Mouse (Mus musculus) large intestine, adult 2 months (tissue): ENCODE results near the gene Magix. TPM values are rescaled to one million over a fixed set of nuclear protein-coding genes. Genes with fewer than 3 reads are reported as not detected.

ENCODE experiments used
- DNase-seq: peaks from one replicate; pipeline ENCODE4 v3.0.0-alpha.2; 2012; ENCODE audit warnings: low read depth, low spot score
- WGBS: fragments of 180-500 bp; shearing (Covaris S2); methylation state at CpG from one replicate; pipeline ENCODE4 v1.1.7; 2018; 5-methylcytosine and 5-hydroxymethylcytosine counted together
- polyA plus RNA-seq: library from polyadenylated mRNA; depleted of rRNA; stranded (reverse); fragments of >200 nt; gene quantifications from 2 replicates; pipeline ENCODE4 v1.2.3, GENCODE M21; 2012

Magix gene
- polyA plus RNA-seq, 1 experiment = 1.1 TPM

DNA sequence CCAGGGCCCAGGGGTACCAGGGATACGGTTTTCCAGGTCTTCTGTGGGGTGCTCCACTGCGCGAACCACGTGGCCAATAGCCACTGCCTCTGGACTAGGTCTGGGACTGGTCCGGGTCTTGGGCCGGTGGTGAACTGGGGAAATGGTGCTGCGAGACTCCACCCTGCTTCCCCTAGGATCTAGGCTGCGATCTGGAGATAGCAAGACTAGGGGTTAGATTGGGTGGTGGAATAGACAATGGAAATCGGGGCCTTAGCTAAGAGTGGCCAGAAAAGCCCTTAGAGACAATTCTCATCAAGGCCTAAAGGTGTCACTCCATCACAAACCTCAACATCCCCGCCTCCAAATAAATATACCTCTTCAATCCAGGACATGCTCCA is 6.1 kb downstream of the Magix start:
- WGBS = 28% methylated on average over 10 of the region's 10 CpGs
- DNase-seq = no peak

DNA sequence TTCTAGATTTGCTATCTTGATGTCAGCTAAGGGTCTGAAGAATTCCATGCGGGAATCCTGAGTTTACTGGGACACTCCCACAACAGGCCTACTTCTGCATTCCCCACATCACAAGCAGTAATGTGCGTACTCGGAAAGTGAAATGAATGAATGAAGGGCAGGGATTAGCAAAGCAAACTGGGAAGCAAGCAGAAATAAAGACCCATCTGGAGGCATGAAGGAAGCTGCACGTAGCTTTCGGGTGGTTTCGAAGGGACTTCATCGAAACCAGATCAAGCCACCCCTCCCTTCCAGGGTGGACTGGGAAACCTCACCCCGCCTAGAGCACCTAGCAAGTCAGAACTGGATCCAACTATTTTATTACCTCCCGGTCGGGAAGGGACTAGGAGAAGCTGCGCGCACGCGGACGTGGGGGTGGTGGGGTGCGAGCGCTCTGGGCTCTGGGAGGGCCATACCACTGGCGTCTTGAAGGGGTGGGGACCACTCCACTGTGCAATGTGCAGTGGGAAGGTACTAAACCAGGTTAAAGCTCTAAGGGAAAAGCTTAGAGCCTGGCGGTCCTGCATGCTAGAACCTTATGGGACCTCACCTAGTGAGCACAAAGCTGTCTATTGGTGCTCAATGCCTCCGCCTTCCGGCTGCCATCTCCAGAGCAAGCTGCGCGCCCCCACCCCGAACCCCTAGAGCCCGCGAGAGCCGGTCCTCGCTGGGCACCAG is 6.6 kb downstream of the Magix start:
- no peak for DNase-seq
- 22% methylated on average over 28 of the region's 28 CpGs for WGBS

GRCm38 (mm10) chrX:7673578-7674281 is 7.3 kb downstream of the Magix start:
- no peak for DNase-seq

GRCm38 (mm10) chrX:7672739-7673138 is 8.3 kb downstream of the Magix start:
- no peak for DNase-seq
- 59% methylated on average over 6 of the region's 6 CpGs for WGBS

More at GRCm38 (mm10) chrX:7673578-7674281, 7.3 kb downstream of the Magix start:
- 20% methylated on average over 12 of the region's 12 CpGs for WGBS

DNA sequence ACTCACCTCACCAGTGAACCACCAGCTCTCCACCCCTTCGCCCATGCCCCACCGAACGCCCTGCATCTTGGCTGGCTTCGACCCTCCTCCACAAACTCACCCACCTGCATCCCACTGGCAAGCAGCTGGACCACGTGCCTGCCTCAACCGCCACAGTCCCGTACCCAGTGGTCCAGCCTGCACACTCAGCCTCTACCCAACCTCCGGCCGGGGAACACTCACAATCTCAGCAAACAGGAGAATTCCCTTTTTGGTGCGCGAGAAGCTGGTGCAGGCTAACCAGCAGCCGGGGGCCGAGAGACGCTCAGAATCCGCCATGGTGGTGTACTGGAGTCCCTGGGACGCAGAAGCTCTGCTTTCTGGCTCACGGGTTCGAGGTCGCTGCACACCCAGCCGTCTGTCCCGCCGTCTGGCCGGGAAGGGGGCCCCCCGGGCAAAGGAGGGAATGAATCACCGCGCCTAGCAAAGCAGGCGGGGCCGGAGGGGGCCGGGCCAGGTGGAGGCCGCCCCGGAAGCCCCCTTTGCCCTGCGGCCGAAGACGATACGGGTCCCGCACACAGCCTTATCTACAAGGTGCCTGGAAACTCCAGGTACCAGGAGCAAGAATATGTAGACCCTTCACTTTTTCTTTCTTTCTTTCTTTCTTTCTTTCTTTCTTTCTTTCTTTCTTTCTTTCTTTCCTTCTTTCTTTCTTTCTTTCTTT is 10.0 kb downstream of the Magix start, which contains the start of gene Plp2:
Gene Plp2 (minus strand): TSS at position 470 of the 703 bp plus-strand sequence.
- WGBS = 21% methylated on average over 35 of the region's 36 CpGs
- no peak for DNase-seq

DNA sequence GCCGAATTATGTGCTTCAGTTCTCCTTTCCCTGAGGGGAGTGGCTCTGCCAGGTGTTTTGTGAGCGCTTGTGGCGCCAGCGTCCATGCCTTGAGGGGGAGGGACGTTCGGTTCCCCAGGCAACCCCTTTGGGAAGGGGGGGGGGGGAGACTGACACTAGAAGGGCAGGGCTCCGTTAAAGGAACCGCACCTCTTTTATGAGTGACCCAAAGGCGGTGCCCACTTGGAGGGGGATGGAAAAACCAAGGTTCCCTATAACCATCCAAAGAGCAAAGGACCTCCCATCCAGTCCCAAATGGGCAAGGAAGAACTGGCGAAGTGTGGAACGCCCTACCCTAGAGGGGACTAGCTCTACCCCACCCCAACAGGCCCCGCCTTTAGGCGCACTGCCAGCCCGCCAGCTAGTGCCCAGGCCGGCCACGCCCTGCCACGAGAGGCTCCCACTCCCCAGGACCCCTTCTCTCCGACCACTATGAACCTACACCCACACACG is 10.6 kb downstream of the Magix start:
- WGBS = 18% methylated on average over 19 of the region's 19 CpGs
- no peak for DNase-seq

GRCm38 (mm10) chrX:7665739-7666502 is 15.1 kb downstream of the Magix start:
- no peak for DNase-seq
- WGBS = 60% methylated on average over 21 of the region's 21 CpGs

GRCm38 (mm10) chrX:7664791-7665190 is 16.3 kb downstream of the Magix start:
- no peak for DNase-seq
- 87% methylated on average over 11 of the region's 11 CpGs for WGBS

GRCm38 (mm10) chrX:7662936-7663335 is 18.1 kb downstream of the Magix start:
- 70% methylated on average over 3 of the region's 3 CpGs for WGBS
- no peak for DNase-seq

DNA sequence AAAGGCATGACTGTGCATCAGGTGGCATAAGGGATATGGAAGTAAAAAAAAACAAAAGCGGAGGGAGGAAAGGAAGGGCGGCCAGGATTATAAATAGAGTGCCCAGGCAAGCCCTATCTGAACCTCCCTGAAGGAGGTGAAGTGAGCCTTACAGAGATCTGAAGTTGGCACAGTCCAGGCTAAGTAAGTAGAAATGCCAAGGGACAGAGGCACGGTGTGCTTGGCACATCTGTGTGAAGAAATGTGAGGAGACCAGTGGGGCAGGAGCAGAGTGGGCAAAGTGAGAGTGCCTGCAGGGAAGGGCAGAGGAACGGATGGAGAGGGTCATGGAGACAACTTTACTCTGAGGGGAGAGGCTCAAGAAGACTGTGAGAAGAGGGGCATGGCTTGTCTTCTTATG is 20.0 kb downstream of the Magix start:
- 87% methylated on average over 4 of the region's 4 CpGs for WGBS
- no peak for DNase-seq

DNA sequence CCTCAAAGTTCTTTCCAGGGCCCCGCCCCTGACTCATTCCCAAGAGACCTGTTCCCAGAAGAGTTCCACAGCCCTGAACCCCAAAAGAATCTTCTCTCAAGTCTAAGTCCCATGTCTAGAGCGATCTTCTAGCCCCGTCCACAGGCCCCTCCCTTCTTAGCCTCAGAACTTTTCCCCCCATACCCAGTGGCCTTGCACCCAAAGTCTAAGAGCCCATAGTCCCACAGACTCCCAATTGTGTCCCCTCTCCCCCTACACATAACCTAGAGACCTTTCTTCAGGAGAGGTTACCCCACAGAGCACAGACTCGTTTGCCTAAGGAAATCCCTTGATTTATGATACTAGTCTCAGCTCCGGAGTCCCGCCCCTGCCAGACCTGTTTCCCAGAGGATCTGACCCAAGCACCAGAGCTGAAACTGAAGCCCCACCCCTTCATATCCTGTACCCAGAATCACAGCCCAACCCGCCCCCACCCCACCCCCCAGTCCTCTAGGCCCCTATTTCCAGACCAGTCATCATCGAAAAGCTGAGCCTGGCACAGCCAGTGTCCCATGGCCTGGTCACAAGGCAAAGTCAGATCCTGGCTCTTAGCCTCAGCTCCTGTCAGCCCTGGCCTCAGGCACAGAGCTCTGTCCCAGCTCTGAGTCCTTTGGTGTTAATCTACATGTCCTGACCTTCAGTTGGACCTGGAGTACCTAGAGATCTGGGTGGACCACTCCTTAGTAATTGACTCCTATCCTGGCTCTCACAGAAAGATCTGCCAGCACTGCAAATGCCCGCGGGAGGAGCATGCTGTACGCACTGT is 22.1 kb downstream of the Magix start:
- DNase-seq = no peak
- 41% methylated on average over 11 of the region's 11 CpGs for WGBS

DNA sequence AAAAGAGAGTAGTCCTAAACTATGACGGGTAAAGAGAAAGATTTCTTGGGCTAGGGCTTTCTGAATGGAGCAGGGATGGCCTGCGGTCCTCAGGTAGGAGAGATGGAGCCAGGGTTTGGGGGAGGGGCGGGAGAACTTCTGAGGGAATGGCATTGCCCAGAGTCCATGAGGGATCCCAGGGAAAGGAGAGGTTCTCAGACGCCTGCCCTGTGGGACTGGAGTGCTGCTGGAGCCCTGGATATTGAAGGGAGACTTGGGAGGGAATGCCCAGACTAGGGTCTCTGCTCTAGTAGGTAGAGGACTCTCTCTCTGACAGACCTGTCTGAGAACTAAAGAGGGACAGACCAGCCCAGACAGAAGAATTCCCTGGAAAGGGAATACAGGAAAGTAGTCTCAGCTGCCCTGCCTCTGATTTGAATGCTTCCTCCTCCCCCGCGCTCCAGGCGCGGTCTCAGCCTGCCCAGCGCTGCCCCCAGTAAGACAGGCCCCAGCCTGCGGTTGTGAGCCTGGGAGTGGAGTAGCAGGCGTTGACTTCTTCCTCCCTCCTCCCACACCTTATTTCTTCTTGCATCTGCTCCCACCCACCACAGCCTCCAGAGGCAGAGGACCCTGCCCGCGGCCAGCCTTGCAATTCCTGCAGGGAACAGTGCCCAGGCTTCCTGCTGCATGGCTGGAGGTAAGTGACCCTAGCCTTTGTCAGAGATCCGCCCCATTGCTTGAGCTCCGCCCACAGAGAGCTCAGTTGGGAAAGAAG is 22.8 kb downstream of the Magix start:
- no peak for DNase-seq
- 17% methylated on average over 15 of the region's 15 CpGs for WGBS

GRCm38 (mm10) chrX:7657221-7657639 is 23.8 kb downstream of the Magix start, which contains the start of gene Prickle3:
Gene Prickle3, plus strand, starts transcription at chrX:7657260.
- DNase-seq = no peak
- 22% methylated on average over 26 of the region's 26 CpGs for WGBS

DNA sequence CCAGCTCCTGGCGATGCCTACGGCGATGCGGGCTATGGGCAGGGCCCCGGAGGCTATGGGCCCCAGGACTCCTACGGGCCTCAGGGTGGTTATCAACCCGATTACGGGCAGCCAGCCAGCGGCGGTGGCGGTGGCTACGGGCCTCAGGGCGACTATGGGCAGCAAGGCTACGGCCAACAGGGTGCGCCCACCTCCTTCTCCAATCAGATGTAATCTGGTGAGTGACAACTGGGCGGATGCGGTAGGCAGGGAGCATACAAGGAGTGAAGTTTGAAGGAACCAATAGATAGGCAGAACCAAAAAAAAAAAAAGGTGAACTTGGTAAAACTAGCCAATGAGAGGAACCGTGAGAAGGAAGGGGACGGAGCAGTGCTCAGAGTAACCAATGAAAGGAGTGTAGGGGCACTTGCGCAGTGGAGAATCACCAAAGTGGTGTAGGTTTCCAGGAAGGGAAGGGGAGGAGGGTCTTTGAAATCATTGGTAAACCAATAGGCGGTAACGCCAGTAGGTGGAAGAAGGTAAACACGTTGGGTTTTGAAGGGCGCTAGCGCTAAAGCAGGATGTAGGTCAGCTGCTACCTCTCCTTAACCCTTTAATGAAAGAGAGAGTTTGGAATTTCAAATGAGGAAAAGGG is 32.3 kb downstream of the Magix start:
- DNase-seq = peak; percentile 74
- 18% methylated on average over 25 of the region's 25 CpGs for WGBS

DNA sequence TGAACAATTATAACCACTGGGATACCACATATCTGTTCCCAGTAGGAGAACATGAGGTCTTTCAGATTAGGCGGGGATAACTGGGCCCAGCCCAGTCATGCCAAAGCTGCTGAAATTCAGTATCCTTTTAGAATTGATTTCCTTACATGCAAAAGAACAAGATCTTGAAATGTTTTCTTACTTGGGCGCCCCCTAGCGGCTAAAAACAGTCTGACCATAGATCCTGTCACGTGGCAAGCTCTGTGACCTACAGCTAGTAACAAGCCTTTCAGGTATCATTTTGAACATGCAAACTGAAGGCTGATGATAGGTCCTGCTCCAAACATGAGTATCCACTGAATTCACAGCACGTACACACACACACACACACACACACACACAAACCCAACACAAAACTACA is 35.7 kb downstream of the Magix start:
- WGBS = 11% methylated on average over 5 of the region's 5 CpGs

DNA sequence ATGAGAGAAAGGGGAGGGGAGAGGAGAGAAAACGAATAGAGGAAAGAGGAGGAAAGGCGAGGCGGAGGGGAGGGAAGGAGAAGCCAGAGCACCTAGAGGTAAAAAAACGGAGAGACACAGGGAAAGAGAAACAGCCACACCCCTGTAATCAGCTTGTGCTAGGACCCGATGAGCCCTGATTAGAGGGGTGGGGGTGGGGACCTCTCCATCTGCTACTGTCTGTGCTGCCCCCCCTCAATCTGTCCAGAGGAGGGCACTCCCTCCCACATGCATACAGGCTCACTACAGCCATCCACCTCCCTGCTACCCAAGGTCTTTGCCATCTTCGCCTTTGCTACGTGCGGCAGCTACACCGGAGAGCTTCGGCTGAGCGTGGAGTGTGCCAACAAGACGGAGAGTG is 40.3 kb downstream of the Magix start:
- WGBS = 27% methylated on average over 12 of the region's 12 CpGs
- no peak for DNase-seq

More for the DNA sequence above, 35.7 kb downstream of the Magix start:
- DNase-seq = peak; percentile 44

DNA sequence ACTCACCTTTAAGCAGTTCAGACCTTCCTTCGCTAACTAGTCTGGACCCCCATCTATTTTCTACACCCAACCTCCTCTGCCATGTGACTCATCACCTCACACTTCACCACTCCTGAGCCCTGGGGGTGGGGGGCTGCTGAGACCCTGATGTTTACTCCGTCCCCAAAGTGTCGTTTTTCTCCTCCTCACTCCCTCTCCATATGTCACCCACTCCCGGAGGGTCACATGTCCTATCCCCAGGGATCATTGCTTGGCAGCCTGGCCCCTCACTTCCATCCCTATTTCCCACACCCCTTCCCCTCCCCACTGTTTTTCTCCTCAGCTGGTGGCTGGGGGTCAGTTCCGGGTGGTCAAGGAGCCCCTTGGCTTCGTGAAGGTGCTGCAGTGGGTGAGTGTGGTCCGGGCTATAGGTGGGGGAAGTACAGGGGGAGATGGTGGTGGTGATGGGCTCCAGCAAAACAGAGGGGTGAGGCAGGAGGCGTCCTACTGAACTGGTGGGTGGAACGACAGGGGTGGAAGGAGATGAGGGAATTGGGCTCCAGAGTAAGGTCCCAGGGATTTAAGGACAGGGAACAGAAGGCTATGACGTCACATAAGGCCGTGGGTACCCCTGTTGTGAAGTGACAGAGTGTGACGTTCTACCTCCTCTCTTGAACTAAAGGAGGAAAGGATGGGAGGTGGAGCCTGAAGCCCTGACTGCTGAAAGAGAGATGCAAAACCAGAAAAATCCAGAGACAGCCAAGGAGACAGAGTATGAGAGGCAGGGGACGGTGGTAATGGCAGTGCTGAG is 41.3 kb downstream of the Magix start:
- WGBS = 29% methylated on average over 13 of the region's 13 CpGs

More for the DNA sequence above, 41.3 kb downstream of the Magix start:
- no peak for DNase-seq
